Mouse (Mus musculus) kidney, adult 2 months (tissue): ENCODE data around the gene Prkch.

Experiments
- CTCF ChIP-seq: fragments of 200-500 bp; conservative IDR thresholded peaks from 2 replicates; pipeline ENCODE4 v1.5.1; 2011; ENCODE audit warnings: low read depth, mild to moderate bottlenecking, control low read depth, low read length, moderate library complexity, mixed read lengths; ENCODE audit not compliant: insufficient read depth, insufficient read length
- POLR2A ChIP-seq: fragments of 200-500 bp; IDR thresholded peaks from one replicate; pipeline ENCODE4 v1.6.1; 2011; ENCODE audit warnings: low read depth, low read length, control low read depth

GRCm38 (mm10) chr12:73685875-73686274 lies 101.3 kb downstream of the Prkch start:
- TF ChIP-seq CTCF (no peak), POLR2A (no peak)
